Mouse (Mus musculus): ENCODE data around the gene Cstb.
"Not testable (repeated sequence)": the region's sequence is repeated elsewhere in the genome, so short reads cannot be mapped to it uniquely, and the experiment has no call there.

Cstb gene

DNA sequence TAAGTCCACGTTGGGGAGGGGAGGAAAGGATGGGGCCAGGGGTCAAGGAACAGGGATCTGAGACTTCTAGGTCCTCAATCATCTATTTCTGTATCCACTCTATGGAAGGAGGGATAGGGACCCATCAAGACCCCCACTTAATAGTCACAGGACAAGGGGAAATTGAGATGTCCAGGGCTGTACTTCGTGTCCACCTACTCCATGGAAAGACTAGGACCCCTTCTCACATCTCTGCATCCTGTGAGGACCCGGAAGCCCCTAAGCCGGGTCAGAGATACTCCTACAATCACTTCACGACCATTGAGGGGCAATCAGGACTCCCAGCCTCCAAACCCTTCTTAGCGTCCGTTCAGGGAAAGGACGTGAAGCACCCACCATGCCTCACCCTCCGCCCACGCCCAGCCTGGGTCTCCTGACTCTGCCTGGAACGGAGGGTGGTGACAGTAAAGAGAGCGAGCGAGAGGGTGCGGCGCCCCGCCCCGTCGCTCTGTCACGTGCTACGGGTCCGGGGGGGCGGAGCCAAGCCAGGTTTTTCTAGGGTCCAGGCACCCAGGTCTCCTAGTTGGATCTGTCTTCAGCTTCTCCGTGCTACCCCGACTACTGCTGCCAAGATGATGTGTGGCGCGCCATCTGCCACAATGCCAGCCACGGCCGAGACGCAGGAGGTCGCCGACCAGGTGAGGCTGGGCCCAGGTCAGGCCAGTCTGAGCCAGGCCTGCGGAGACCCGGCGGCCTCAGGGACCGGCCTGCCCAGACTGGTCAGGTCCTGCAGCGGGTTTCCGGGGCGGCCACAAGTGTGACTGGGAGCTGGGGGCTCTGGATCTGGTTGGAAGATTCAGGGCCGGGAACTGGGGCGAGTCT is at the start of gene Cstb:
Gene Cstb (plus strand): TSS at position 489 of the 861 bp plus-strand sequence.
- DNase-seq (ENCODE audit: low spot score) = peak; percentile 83

DNA sequence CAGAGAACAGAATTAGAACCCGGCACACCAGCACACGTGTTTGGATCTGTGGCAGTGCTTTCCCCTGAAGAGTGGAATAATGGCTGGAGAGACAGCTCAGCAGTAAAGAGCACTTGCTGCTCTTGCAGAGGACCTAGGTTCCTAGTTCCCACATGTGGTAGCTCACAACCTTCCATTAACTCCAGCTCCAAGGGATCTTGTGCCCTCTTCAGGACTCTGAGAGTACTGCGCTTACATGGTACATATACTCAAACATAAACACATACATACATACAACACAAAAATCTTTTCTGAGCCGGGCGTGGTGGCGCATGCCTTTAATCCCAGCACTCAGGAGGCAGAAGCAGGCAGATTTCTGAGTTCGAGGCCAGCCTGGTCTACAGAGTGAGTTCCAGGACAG is 47.0 kb upstream of the Cstb start:
- no peak for DNase-seq (ENCODE audit: low spot score)

DNA sequence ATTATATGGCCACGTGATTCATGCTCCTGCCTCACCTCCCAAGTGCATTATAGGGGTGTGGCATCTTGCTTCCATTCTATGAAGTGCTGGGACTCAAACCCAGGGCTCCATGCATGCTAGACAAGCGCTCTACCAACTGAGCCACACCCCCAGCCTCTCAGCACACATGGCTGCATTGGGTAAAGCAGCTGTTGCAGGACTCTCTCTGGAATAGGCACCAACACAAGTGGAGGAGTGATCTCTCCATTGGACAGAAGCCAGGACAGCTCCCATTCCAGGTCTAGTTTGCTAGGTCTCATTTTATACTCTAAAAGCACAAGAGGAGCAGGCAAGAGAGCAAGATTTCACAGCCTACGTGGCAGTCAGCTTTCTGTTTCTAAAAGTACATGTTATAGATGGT is 41.9 kb upstream of the Cstb start:
- no peak for DNase-seq (ENCODE audit: low spot score)

DNA sequence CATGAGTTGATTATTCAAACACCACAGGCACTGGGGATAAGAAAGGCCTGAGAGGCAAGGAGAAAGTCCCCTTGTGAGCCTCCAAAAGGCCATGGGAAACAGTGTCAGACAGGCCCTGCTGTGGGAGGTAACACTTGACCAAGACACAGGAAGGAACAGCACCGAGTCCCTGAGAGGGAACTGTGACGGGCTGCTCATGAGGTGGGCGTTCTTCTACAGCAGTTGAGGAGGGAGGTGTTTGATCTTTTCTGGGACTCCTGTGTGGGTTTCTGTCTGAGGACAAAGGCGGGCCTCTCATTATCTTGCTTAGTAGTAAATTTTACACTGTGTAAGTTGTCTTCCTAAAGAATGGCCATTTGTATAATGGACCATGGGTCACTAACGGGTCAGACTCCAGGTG is 39.9 kb upstream of the Cstb start:
- DNase-seq (ENCODE audit: low spot score) = no peak

DNA sequence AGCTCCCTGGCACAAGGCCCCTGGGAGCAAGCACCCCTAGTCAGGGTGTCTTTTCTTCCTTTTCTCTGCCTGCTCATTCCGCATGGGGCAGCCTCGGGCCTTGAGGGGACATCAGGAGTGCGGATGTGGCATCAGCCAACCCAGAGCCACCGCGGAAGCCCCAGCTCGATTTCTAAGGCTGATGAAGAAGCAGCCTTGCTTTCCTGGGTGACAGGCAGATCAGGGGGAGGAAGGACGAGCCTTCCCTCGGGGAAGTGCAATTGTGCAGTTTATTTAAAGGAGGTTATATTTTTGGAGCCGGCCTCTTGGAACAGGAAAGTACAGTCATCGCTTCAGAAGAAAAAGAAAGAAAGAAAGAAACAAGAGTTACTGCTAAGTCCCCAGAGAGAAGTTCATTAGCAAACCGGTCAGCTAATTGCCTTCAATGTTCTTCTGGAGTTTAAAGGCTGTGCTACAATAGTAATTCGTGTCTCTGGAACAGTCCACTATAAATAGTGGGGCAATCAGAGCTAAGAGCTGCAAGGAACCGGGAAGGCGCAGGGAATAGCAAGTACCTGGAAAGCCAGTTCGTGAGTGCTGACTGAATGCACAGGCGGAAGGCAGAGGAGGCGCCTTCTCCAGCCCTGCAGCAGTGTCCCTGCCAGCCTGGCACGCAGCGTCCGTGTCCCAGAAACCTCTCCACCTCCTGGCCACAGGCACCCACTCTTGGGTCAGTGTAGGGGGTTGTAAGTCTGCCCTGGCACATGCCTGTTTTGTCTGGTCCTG is 37.1 kb upstream of the Cstb start:
- no peak for DNase-seq (ENCODE audit: low spot score)

DNA sequence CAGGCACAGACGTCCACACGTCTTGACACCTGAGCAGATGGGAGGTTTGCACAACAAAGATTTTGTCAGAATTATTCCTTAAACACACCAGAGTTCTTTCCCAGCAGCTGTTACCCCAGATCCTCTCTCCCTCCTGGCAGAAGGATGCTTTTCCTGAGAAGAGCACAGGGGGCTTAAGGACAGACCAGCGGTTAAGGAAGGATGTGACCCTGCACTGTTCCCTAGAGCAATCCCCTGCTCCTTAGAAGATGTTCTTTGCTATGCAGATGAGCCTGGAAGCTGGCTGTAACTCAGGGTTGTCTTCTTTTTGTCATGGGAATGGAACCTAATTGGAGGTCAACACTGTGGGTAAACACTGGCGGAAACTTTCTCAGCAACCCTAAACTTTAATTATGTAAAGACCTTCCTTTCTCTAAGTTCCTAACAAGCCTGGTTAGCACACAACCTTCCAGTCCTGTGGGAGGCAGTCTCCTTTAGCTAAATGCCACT is 34.4 kb upstream of the Cstb start:
- no peak for DNase-seq (ENCODE audit: low spot score)

DNA sequence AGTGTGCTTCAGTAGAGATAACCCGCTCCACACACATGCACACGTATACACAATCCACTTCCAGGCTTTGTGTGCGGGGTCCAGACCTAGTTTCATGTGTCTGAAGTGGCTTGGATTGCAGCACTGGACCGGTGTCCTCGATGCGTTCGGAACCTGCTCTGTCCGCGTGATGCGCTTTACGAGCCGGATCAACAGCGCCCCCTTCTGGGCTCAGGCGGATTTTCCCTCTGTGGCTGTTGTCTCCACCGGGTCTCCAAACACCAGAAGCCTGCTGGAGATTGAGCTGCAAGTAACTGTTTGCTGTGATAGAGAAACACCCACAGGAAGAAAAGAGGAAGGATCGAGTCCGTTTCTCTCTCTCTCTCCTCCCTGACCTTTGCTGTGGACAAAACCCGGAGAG is 33.4 kb upstream of the Cstb start:
- DNase-seq (ENCODE audit: low spot score) = peak; percentile 78

DNA sequence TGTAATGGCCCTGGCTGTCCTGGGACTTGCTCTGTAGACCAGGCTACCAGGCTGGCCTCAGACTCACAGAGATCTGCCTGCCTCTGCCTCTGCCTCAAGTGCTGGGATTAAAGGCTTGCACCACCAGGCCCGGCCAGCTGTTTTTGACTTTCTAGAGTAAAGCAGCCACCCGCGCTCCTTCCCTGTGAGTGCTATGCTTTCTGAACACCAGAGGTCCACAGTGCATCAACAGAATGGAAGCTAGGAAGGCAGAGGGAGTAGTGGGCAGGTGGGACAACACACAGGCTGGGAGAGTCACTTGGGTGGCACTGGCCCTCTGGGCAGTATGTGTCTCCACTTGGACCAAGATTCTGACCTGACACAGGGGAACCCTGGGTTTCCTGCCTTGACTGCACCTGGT is 30.1 kb upstream of the Cstb start:
- DNase-seq (ENCODE audit: low spot score) = no peak

DNA sequence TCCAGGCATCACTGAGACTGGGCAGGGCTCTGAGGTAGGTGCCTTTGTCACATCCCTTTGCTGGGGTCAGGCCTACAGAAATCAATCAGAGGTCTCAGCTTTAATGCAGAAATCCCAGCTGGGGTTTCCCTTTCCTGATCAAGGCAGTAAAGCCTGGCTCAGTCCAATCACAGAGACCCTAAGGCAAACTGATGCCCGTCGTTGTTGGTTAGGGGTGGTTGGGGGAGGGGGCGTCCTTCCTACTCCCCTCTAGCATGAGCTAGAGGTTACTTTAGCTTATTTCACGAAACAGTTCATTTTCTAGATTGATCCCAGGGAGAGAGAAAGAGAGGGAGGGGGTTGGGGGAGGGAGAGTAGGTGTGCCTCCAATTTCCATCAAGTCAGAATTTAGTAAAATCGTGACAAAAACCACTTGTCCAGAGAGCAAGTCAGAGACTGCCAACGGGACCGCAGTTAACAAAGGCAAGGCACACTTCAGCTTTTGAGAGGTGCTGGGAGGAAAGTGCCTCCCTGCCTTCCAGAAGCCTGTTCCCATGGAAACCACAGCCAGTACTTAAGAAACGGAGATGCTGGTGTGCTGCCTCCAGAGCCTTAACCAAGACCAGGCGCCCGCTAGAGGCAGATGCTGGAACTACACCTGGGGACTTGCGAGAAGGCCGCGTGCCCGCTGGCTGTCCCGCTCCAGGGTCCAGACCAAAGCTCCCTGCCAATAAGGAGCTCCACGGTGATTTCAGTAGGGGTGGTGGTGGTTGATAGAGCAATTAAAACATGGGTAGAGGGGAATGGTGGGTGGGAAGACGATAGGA is 29.4 kb upstream of the Cstb start:
- peak; percentile 92 for DNase-seq (ENCODE audit: low spot score)

DNA sequence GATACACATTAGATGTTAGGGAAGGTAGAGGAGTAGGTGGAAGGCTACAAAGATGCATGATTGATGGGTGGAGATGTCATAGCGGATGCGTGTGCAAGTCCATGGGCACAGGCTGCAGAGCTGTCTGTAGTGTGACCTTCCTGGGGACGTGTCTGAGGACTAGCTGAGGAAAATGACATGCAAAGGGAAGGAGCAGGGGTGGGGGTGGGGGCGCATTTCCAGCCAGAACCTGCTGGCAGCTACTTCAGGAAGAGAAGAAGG is 28.9 kb upstream of the Cstb start:
- DNase-seq (ENCODE audit: low spot score) = no peak

DNA sequence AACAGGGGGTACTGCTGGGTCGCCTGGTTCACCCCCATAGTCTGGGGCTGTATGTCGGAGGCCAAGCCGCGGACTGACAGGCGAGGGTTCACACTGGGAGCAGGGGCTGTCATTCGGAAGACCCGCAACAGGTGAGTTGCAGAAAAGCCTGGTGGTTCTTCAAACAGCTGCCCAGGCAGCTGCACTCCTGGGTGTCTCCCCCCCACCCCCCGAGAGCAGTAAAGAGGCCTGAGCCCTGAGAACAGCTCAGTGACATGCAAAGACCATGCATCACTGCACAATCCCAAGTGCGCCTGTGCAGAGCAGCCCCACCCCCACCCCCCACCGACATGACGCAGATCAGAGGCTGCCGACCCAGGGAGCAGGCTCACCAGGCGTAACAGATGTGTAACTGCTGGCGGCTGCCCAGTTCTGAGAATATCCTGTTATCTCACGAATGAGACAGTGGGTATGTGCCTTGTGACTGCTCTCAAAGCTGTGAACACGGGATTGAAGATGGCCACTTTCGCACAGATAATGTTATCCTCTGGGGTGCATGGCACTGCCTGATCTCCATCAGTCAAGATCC is 26.3 kb upstream of the Cstb start:
- DNase-seq (ENCODE audit: low spot score) = no peak

DNA sequence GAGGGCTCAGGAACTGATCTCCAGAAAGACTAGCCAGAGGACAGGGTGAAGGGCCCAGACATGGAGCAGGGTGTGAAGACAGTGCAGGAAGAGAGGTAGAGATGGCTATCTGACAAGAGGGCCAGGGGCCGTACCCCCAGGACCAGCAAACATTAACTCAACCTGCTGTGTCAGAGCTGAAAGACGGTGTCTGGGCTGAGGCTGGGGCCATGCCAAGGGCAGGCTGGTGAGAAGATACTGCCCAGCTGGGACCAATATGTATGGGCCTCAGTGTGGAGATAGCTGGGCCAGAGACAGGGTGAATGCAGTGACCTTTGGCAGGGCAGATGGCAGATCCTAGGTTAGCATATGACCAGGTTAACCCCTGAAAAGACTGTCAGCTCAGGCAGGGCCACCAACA is 24.3 kb upstream of the Cstb start:
- DNase-seq (ENCODE audit: low spot score) = no peak

DNA sequence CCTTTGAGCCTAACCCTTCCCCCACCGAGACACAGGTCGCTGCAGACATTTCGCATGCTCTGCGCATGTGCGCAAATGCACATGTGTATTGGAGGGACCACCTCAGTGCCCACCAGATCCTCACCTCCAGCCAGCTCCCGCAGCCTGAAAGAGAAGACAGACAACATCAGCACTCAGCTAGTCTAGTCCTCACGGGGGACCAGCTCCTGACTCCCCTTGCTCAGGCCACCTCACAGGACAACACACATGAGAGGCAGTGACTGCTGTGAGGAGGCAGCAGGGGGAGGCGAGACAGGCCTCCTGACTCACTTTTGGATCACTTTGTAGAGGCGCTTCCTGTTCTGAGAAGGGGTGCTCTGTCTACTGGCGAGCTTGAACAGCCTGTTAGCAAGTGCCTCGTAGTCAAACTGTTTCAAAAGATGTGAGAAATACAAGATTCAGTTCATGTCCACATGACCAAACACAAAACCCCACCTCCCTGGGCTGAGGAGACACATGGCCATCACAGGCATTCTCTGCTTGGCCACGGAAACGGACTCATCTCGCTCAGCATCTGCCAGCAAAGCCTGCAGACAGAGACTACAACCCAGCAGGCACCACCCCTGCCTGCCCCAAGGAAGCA is 23.1 kb upstream of the Cstb start:
- DNase-seq (ENCODE audit: low spot score) = no peak

DNA sequence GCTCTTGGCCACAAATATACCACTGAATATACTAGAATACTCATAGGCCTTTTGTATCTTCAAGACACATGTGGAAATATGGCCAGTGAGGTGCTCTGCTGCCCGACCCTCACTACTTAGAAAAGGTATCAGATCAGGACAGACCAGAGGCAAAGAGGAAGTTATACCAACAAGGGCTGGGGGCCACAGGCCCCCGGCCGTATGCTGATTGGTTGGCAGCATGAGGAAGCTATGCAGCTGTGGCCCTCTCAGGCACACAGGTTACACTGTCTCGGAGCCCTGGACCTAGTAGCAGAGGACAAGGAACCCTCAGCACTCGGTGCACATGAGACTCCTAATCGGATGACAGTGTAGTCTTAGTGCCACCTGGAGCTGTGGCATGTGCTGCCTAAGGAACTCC is 19.3 kb upstream of the Cstb start:
- DNase-seq (ENCODE audit: low spot score) = no peak

DNA sequence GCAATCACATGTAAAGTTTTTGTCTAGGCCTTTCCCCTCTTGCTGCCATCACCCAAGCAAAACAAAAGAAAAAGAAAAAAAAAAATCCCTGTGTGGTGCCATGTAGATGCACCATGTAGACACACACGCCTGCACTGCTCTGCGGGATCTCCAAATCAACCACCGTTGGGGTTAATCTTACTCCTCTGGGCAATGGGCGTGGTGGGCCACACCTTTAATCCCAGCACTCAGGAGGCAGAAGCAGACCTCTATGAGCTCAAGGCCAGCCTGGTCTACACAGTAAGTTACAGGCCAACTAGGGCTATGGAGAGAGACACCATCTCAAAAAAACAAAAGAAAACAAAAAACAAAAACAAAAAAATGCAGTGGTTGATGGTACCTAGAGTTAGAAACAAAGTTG is 18.3 kb upstream of the Cstb start:
- DNase-seq (ENCODE audit: low spot score) = no peak

DNA sequence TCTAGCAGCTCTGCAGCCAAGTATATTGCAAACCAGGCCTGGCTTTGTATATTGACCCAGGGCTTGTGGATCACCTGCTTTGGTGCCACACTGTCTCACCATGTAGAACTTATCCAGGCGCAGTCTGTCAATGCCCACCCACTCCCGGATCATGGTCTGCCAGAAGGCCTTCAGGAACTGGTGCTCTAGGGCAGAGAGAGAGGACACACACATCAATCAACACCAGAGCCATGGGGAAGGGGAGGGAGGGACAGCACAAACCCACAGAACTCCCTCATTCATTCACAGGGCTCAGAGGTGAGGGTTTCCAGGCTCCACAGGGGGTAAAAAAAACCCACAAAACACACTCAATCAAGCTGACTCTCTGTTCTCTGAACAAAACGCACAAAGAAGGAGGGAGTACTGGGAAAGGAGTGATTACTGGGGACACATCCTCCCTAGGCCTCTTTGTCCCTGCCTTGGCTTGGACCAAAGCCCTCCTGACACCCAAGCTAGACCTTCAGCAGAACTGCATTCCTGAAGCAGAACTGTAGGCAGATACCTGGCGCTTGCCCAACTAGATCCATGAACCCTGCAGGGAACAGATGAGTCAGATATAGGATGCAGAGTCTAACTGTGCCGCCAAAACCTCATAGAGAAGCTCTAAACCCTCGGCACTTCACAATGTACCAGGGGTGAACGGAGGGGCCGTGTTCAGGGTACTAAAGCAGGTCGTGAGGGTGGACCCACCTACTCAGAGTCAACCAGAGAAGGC is 16.3 kb upstream of the Cstb start:
- DNase-seq (ENCODE audit: low spot score) = no peak

DNA sequence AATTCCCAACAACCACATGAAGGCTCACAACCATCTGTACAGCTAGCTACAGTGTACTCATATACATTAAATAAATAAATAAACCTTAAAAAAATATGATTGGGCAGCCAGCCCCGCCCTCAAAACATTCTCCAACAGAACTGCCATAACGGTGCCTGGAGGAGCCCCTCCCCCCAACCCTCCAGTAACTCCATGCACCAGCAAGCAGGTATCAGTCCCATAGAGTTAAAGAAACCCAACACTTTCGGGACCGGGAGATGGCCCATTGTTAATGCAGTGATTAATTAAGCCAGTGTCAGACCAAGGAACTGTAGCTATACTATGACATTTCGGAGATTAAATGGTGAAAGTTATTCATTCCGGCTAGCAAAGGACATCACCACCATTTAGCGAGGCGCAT is 13.6 kb upstream of the Cstb start:
- no peak for DNase-seq (ENCODE audit: low spot score)

DNA sequence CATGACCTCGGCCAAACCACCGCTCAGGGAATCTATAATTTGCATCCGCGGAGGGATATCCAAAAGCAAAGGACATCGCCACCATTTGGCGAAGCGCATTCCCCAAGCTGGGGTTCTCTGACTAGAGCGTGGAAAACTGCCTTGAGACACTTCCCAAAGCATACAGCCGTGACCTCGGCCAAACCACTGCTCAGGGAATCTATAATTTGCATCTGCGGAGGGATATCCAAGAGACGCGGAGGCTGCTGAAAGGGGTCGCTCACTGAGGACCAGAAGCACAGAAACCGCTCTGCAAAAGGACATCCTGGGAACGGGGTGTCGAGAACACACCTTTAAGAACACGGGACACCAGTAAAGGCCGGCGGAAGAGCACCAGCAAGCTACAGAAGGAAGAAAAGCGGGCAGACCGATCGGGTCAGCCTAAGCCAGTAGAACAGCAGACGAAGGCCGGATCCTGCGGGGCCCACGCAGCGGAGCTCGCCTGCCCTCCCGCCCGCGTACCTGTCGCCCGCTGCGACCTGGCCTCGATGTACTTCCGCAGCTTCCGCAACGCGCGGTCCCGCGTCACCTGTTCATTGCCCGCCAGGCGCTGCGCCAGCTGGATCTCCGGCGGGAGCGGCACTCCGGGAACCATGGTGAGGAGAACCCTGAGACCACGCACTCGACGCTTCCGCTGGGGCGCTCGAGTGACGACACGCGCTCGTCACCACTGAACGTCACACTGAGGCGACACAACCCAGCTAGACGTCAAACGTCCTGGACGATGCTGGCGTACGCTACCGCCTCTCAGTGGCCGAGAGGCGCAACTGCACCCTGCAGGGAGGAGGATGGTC is 12.9 kb upstream of the Cstb start, which contains the start of gene Rrp1:
Gene Rrp1 (minus strand): TSS at position 725 of the 833 bp plus-strand sequence.
- DNase-seq (ENCODE audit: low spot score) = peak; percentile 92

DNA sequence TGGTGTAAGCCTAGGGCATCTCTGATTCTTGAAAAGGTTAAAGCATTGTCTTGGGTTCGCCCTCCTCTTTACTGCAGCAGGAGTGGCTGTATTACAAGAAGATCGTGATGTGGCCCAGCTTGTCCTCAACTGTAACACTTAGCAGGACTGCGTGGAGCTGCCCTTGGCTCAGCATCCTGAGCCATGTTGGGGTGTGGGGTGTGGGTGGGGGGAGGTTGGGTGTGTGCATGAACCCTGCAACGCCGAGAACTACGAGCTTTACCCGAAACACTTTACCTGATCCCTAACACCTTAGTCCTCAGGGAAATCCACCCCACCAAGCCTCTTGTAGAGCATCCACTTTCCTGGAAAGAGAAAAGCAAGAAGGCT is 12.3 kb upstream of the Cstb start:
- no peak for DNase-seq (ENCODE audit: low spot score)

DNA sequence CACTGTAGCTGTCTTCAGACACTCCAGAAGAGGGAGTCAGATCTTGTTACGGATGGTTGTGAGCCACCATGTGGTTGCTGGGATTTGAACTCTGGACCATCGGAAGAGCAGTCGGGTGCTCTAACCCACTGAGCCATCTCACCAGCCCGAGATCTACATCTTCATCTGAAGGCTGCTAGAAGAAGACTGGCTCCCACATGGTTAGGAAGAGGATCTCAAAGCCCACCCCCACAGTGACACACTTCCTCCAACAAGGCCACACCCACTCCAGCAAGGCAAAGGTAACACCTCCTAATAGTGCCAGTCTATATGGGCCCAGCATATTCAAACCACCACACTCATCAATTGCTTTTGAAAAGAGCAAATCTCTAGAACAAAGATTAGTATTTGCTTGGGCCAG is 10.5 kb upstream of the Cstb start:
- not testable (repeated sequence) for DNase-seq (ENCODE audit: low spot score)
